Mouse (Mus musculus) hindbrain, postnatal 0 days (tissue): Measurements from ENCODE around the gene Wdr89. TPM values are rescaled to one million over a fixed set of nuclear protein-coding genes. Genes with fewer than 3 reads are reported as not detected.

Experiments used
- ATAC-seq: fragments of 200-750 bp; cut with Nextera tagmentation; 2 replicates; pipeline ENCODE4 v1.8.0; 2017; ENCODE audit warnings: mild to moderate bottlenecking, moderate TSS enrichment, moderate library complexity
- DNase-seq: peaks from one replicate; pipeline ENCODE4 v3.0.0-alpha.2; 2015; ENCODE audit warnings: low spot score
- H3K27ac ChIP-seq: fragments of 300-500 bp; sonication (generic); 2 replicates; pipeline ENCODE4 v1.5.1; 2014; ENCODE audit warnings: mild to moderate bottlenecking
- H3K27me3 ChIP-seq: fragments of 300-500 bp; sonication (generic); 2 replicates; pipeline ENCODE4 v1.6.1; 2014; ENCODE audit warnings: low read length, mixed read lengths; ENCODE audit not compliant: insufficient read depth
- H3K36me3 ChIP-seq: fragments of 300-500 bp; sonication (generic); 2 replicates; pipeline ENCODE4 v1.6.1; 2014; ENCODE audit warnings: low read length, mixed read lengths; ENCODE audit not compliant: insufficient read depth
- H3K4me1 ChIP-seq: fragments of 300-500 bp; sonication (generic); 2 replicates; pipeline ENCODE4 v1.6.1; 2014; ENCODE audit warnings: antibody characterized with exemption, low read length, mixed read lengths; ENCODE audit not compliant: insufficient read depth
- H3K4me2 ChIP-seq: fragments of 300-500 bp; sonication (generic); 2 replicates; pipeline ENCODE4 v1.6.1; 2014; ENCODE audit warnings: low read depth, mild to moderate bottlenecking, low read length, moderate library complexity, mixed read lengths
- H3K4me3 ChIP-seq: fragments of 300-500 bp; sonication (generic); 2 replicates; pipeline ENCODE4 v1.5.1; 2014; ENCODE audit warnings: low read length
- H3K9ac ChIP-seq: fragments of 300-500 bp; sonication (generic); replicated peaks from 2 replicates; pipeline ENCODE4 v1.6.1; 2014; ENCODE audit warnings: mild to moderate bottlenecking, low read length, moderate library complexity, mixed read lengths
- H3K9me3 ChIP-seq: fragments of 300-500 bp; sonication (generic); 2 replicates; pipeline ENCODE4 v1.6.1; 2016; ENCODE audit warnings: low read length, mixed read lengths
- CTCF ChIP-seq: IDR thresholded peaks from 2 replicates; pipeline ENCODE4 v1.5.1; 2016; ENCODE audit warnings: antibody characterized with exemption, control low read depth, low read depth
- whole genome bisulfite sequencing: fragments of 180-500 bp; shearing (Covaris S2); extraction: QIAGEN DNeasy Blood & Tissue Kit; methylation state at CpG from one replicate; pipeline ENCODE4 v1.1.7; 2014; 5-methylcytosine and 5-hydroxymethylcytosine counted together
- polyA plus RNA-seq: library from polyadenylated mRNA; unstranded; fragments of >200 nt; fragmentation: Nextera tagmentation; extraction: Ambion mirVana; gene quantifications from 2 replicates; pipeline ENCODE4 v1.2.1, GENCODE M21; 2015
- total RNA-seq: library from RNA; depleted of rRNA; stranded (reverse); fragments of >200 nt; gene quantifications from 2 replicates; pipeline ENCODE4 v1.2.3, GENCODE M21; 2014

Wdr89 gene
- total and polyA plus RNA-seq, 2 experiments from 2014 or later: 2.5 to 3.7 TPM

DNA sequence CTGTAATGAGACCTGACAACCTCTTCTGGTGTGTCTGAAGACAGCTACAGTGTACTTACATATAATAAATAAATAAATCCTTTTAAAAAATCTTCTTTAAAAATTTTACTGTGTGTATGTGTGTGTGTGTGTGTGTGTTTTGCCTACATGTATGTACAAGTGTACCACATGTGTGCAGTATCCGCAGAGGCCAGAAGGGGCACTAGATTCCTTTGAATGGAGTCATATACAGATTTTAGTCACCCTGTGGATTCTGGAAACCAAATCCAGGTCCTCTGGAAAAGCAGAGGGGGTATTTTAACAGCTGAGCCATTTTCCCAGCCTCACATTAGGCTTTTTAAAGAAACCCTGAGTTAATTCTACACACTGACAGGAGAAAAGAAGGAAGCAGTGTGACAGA is 27.6 kb downstream of the Wdr89 start:
- 100% methylated on average over 1 of the region's 1 CpGs for WGBS
- Histone ChIP-seq H3K9me3 (no peaks in the 10 kb centered on the region), H3K4me2 (no peak overlapping the region), H3K36me3 (no peaks in the 10 kb centered on the region), H3K27ac (no peak overlapping the region), H3K4me3 (no peak overlapping the region), H3K27me3 (no peaks in the 10 kb centered on the region), H3K9ac (no peak overlapping the region), H3K4me1 (no peaks in the 10 kb centered on the region)
- no peak for TF ChIP-seq CTCF
- DNase-seq (no peak), ATAC-seq (no peak)

DNA sequence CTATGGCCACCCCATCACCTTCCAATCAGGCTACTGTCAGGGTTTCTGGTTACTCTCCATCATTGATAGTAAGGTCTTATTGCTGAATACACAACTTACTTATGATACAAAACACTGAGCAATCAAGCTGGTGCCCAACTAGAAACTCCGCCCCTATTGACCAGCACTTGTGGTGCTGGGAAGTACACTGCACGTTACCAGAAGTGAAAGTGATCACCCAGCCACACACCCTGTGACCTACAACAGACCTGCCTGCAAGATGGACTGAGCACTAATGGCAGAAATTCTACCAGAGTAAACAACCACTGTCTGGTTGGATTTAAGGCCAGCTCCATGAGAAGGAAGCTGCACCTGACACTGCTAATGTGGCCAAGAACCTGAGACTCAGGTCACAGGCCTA is 31.0 kb downstream of the Wdr89 start:
- Histone ChIP-seq H3K27ac (no peak overlapping the region), H3K4me2 (no peak overlapping the region), H3K9ac (no peak overlapping the region), H3K36me3 (no peaks in the 10 kb centered on the region), H3K9me3 (no peaks in the 10 kb centered on the region), H3K27me3 (no peaks in the 10 kb centered on the region), H3K4me3 (no peak overlapping the region), H3K4me1 (no peaks in the 10 kb centered on the region)
- TF ChIP-seq CTCF: no peak
- WGBS: 87% methylated on average over 2 of the region's 2 CpGs
- DNase-seq (no peak), ATAC-seq (no peak)

DNA sequence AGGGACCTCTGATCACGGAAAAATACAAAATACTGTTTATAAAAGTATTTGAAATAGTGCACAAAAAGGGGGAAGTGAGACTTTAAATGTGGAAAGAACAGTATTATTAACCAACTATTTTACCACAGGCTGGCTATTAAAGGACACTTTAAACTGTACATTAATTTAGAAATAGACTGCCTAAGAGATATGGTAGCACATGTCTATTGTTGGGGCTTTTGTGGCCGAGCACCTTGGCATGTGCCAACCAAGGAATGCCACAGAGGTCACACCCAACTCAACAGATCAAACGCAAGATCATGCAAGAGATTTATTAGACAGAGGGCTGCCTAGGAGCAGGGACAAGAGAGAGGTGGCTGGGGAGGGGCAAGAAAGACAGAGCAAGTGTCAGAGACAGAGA is 32.2 kb downstream of the Wdr89 start:
- no peak for TF ChIP-seq CTCF

DNA sequence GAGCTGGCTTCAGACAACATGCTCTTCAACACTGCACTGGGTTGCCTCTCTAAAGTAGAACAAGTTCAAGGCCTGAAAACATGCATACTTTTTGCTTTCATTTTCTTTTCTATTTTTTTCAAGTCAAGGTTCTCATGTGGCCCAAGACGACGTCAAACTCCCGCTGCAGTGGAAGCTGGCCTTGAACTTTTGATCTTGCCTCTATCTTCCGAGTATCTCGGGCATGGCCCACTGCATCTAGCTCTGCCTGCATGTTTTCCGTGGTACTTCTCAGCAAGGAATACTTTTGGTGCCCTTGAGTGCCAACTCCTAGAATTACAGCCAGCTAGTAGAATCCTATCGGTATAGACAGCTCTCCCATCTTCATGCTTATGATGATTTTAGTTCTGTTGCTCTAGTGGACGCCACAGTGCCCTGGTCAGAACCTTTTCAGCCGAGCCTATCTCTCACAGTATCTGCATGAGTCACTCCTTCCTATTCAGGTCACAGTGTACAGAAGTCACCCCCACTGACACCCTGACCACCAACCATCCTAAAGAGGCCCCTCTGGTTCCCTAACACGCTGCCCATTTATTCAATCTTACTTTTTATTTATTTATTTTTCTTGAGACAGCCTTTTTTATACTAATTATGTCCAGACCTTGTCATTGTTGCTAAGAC is 33.4 kb downstream of the Wdr89 start:
- H3K4me2 ChIP-seq: no peak overlapping the region
- no peaks in the 10 kb centered on the region for H3K4me1 ChIP-seq
- H3K9ac ChIP-seq: no peak overlapping the region
- ATAC-seq (no peak), DNase-seq (no peak)
- H3K27me3 ChIP-seq: no peaks in the 10 kb centered on the region
- H3K27ac ChIP-seq: no peak overlapping the region
- TF ChIP-seq CTCF: no peak
- no peaks in the 10 kb centered on the region for H3K9me3 ChIP-seq
- WGBS: 89% methylated on average over 10 of the region's 10 CpGs
- H3K36me3 ChIP-seq: no peaks in the 10 kb centered on the region
- H3K4me3 ChIP-seq: no peak overlapping the region

More for the DNA sequence above, 32.2 kb downstream of the Wdr89 start:
- no peak for DNase-seq
- no peaks in the 10 kb centered on the region for H3K9me3 ChIP-seq
- H3K9ac ChIP-seq: no peak overlapping the region
- H3K27ac ChIP-seq: no peak overlapping the region
- ATAC-seq: no peak
- H3K36me3 ChIP-seq: no peaks in the 10 kb centered on the region
- WGBS: 92% methylated on average over 3 of the region's 3 CpGs
- no peaks in the 10 kb centered on the region for H3K4me1 ChIP-seq
- H3K27me3 ChIP-seq: no peaks in the 10 kb centered on the region
- H3K4me2 ChIP-seq: no peak overlapping the region
- no peak overlapping the region for H3K4me3 ChIP-seq

DNA sequence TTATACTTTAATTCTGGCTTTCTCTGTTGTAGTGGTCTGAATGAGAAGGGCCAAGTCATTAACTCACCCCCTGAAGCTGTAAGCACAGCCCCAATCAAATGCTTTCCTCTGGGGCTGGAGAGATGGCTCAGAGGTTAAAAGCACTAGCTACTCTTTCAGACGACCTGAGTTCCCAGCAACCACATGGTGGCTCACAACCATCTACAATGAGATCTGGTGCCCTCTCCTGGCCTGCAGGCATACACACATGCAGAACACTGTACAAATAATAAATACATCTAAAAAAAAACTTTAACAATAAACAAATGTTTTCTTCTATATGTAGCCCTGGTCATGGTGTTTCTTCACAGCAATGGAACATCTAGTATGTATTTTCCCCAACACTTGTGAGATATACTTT is 39.7 kb downstream of the Wdr89 start:
- TF ChIP-seq CTCF: peak; percentile 28
- H3K4me2 ChIP-seq: no peak overlapping the region
- H3K9ac ChIP-seq: no peak overlapping the region
- H3K36me3 ChIP-seq: no peaks in the 10 kb centered on the region
- WGBS: 56% methylated on average over 1 of the region's 1 CpGs
- no peaks in the 10 kb centered on the region for H3K27me3 ChIP-seq
- no peak overlapping the region for H3K27ac ChIP-seq
- no peak for DNase-seq
- H3K9me3 ChIP-seq: no peaks in the 10 kb centered on the region
- no peak for ATAC-seq
- no peak overlapping the region for H3K4me3 ChIP-seq
- no peaks in the 10 kb centered on the region for H3K4me1 ChIP-seq

DNA sequence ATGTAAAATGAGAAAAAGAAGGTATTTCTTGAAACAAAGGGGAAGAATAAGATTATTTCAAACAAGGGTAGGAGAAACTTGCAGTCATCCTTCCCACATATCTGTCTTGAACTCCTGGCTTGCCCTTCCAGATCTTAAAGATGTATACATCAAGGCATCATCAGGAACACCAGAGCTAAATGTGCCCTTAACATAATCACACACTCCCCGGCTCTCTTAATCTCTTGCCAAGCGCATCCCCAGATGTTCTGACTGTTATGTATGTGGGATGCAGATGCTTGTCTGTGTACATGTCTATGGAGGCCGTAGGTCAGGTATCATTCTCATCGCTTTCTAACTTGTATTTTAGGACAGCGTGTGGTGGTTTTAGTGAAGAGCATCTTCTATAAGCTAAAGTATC is 46.0 kb downstream of the Wdr89 start:
- H3K36me3 ChIP-seq: no peaks in the 10 kb centered on the region
- H3K4me2 ChIP-seq: no peak overlapping the region
- no peak for TF ChIP-seq CTCF
- no peaks in the 10 kb centered on the region for H3K9me3 ChIP-seq
- no peak overlapping the region for H3K4me3 ChIP-seq
- DNase-seq (no peak), ATAC-seq (no peak)
- H3K9ac ChIP-seq: no peak overlapping the region
- WGBS: 97% methylated on average over 5 of the region's 5 CpGs
- no peaks in the 10 kb centered on the region for H3K27me3 ChIP-seq
- no peak overlapping the region for H3K27ac ChIP-seq
- no peaks in the 10 kb centered on the region for H3K4me1 ChIP-seq

DNA sequence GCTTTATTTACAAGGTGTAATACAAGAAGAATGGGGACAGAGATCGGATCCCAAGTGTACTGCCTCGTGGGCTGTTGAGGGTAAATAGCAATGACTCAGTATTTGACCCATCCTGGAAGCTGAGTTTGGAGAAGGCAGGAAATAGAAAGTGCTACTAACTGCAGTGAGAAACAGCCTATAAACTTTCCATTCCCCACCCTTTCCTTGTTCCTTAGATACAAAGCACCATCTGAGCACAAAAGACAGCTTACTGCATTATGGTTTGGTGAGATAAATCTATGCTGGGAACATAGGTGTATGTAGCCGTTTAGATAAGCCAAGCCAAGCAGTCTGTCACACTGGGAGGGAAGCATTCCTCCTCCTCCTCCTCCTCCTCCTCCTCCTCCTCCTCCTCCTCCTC is 46.5 kb downstream of the Wdr89 start:
- H3K9me3 ChIP-seq: no peaks in the 10 kb centered on the region
- H3K4me2 ChIP-seq: no peak overlapping the region
- TF ChIP-seq CTCF: no peak
- no peak overlapping the region for H3K4me3 ChIP-seq
- no peak for ATAC-seq
- no peaks in the 10 kb centered on the region for H3K27me3 ChIP-seq
- no peak for DNase-seq
- H3K9ac ChIP-seq: no peak overlapping the region
- H3K36me3 ChIP-seq: no peaks in the 10 kb centered on the region
- WGBS: 73% methylated on average over 3 of the region's 3 CpGs
- H3K4me1 ChIP-seq: no peaks in the 10 kb centered on the region
- no peak overlapping the region for H3K27ac ChIP-seq
